Mouse (Mus musculus) CH12.LX (cell line): ENCODE measurements at regions not wholly inside any gene's neighbourhood (a gene's known extent, or its start where the extent isn't known, plus 50 kb on each side); places are given as distances from the start of the nearest gene placed in this dataset.

Experiments
- BHLHE40 ChIP-seq: IDR thresholded peaks from 2 replicates; pipeline ENCODE4 v1.6.1; 2011; ENCODE audit warnings: mild to moderate bottlenecking, low read depth, low read length, improper control_type of control experiment
- CTCF ChIP-seq, 2 experiments: IDR thresholded peaks in 1 of 2; conservative IDR thresholded peaks in 1 of 2; 2 replicates each; pipeline ENCODE4 v1.5.1; 2011 to 2012; ENCODE audit warnings: low read depth in 2 of 2, low read length in 2 of 2, improper control_type of control experiment in 1 of 2, inconsistent platforms in 1 of 2, mild to moderate bottlenecking in 1 of 2, moderate library complexity in 1 of 2
- E2F4 ChIP-seq: IDR thresholded peaks from 2 replicates; pipeline ENCODE4 v1.6.1; 2011; ENCODE audit warnings: low read depth, low read length, improper control_type of control experiment; ENCODE audit not compliant: insufficient replicate concordance
- EP300 ChIP-seq: IDR thresholded peaks from 2 replicates; pipeline ENCODE4 v1.6.1; 2011; ENCODE audit warnings: low read length, improper control_type of control experiment
- KAT2A ChIP-seq: IDR thresholded peaks from 2 replicates; pipeline ENCODE4 v1.6.1; 2012; ENCODE audit warnings: low read length, improper control_type of control experiment, inconsistent platforms; ENCODE audit not compliant: insufficient replicate concordance
- POLR2A ChIP-seq: IDR thresholded peaks from 2 replicates; pipeline ENCODE4 v1.6.1; 2011; ENCODE audit warnings: low read depth, mild to moderate bottlenecking, improper control_type of control experiment, low read length
- SIN3A ChIP-seq: IDR thresholded peaks from 2 replicates; pipeline ENCODE4 v1.6.1; 2012; ENCODE audit warnings: low read length, improper control_type of control experiment, inconsistent platforms
- USF1 ChIP-seq: IDR thresholded peaks from 2 replicates; pipeline ENCODE4 v1.6.1; 2014; ENCODE audit warnings: low read depth, mild to moderate bottlenecking, inconsistent platforms, low read length, improper control_type of control experiment

DNA sequence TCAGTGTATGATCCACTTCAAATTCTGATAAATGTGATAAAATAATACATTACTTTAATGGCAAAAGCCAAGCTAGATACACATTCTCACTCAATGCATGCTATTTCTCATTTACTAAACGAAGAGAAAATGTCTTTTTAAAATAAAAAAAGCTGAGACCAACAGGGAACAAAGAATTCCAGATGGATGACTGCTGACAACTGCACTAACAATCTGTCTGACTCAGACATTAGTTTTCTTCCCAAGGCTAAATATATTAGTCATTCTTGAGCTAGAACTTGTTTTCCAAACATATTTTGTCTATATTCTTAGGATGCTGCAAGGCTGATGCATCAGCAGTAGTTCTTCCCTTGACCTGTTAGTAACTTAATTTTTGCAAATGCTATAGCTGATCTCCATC is 1008.2 kb downstream of the Sis start:
- TF ChIP-seq POLR2A (no peak), USF1 (no peak), CTCF (conservative IDR thresholded peaks at IDR 0.05 in 1 of 2, IDR thresholded peaks at IDR 0.05 in 1 of 2; ENCODE audit: low read depth in 2 of 2, low read length in 2 of 2) (no peak), EP300 (no peak), E2F4 (no peak), BHLHE40 (no peak), KAT2A (no peak), SIN3A (no peak)
